Mouse (Mus musculus) neural tube, embryonic 14.5 days (tissue): Measurements from ENCODE around the gene Adarb2. TPM values are rescaled to one million over a fixed set of nuclear protein-coding genes. Genes with fewer than 3 reads are reported as not detected.
A peak's percentile ranks its signal among the peaks of the same experiment; 100 is the strongest.

Experiments used
- ATAC-seq: fragments of 200-750 bp; cut with Nextera tagmentation; 2 replicates; pipeline ENCODE4 v1.8.0; 2017; ENCODE audit warnings: low read depth, mild to moderate bottlenecking, moderate TSS enrichment, moderate library complexity
- H3K27ac ChIP-seq: fragments of 300-500 bp; sonication (generic); 2 replicates; pipeline ENCODE4 v1.5.1; 2014; ENCODE audit warnings: low read depth, mild to moderate bottlenecking, control low read depth, low read length, moderate library complexity, mixed read lengths
- H3K27me3 ChIP-seq: fragments of 300-500 bp; sonication (generic); 2 replicates; pipeline ENCODE4 v1.6.1; 2014; ENCODE audit warnings: low read length; ENCODE audit not compliant: control insufficient read depth, insufficient read depth
- H3K36me3 ChIP-seq: fragments of 300-500 bp; sonication (generic); 2 replicates; pipeline ENCODE4 v1.6.1; 2014; ENCODE audit warnings: low read length, mixed read lengths; ENCODE audit not compliant: control insufficient read depth, insufficient read depth
- H3K4me1 ChIP-seq: fragments of 300-500 bp; sonication (generic); 2 replicates; pipeline ENCODE4 v1.6.1; 2014; ENCODE audit warnings: low read length; ENCODE audit not compliant: control insufficient read depth, insufficient read depth
- H3K4me2 ChIP-seq: fragments of 300-500 bp; sonication (generic); 2 replicates; pipeline ENCODE4 v1.6.1; 2014; ENCODE audit warnings: mild to moderate bottlenecking, low read depth, low read length, control low read depth
- H3K4me3 ChIP-seq: fragments of 300-500 bp; sonication (generic); 2 replicates; pipeline ENCODE4 v1.5.1; 2014; ENCODE audit warnings: low read depth, low read length, control low read depth, mixed read lengths
- H3K9ac ChIP-seq: fragments of 300-500 bp; sonication (generic); replicated peaks from 2 replicates; pipeline ENCODE4 v1.6.1; 2014; ENCODE audit warnings: low read depth, mild to moderate bottlenecking, control low read depth, low read length, mixed read lengths
- H3K9me3 ChIP-seq: fragments of 300-500 bp; sonication (generic); 2 replicates; pipeline ENCODE4 v1.6.1; 2016; ENCODE audit warnings: low read length; ENCODE audit not compliant: control insufficient read depth
- WGBS: fragments of 180-500 bp; shearing (Covaris S2); extraction: QIAGEN DNeasy Blood & Tissue Kit; methylation state at CpG from one replicate; pipeline ENCODE4 v1.1.7; 2014; 5-methylcytosine and 5-hydroxymethylcytosine counted together
- polyA plus RNA-seq: library from polyadenylated mRNA; unstranded; fragments of >200 nt; fragmentation: Nextera tagmentation; extraction: Ambion mirVana; gene quantifications from 2 replicates; pipeline ENCODE4 v1.2.1, GENCODE M21; 2014

The Adarb2 gene
- polyA plus RNA-seq, 1 experiment from 2014 or later, result 36.7 TPM

- no peak overlapping the region for H3K27ac ChIP-seq
- H3K4me3 ChIP-seq, result no peak overlapping the region
- H3K36me3 ChIP-seq, result no peaks in the 10 kb centered on the region
- H3K27me3 ChIP-seq, result no peaks in the 10 kb centered on the region
- no peak overlapping the region for H3K4me2 ChIP-seq
- no peak for ATAC-seq
- H3K9ac ChIP-seq, result no peak overlapping the region
- H3K9me3 ChIP-seq, result no peaks in the 10 kb centered on the region
- H3K4me1 ChIP-seq, result no peaks in the 10 kb centered on the region
Observed at GRCm38 (mm10) chr13:8352952-8353351, 150.3 kb downstream of the Adarb2 start.

GRCm38 (mm10) chr13:8365523-8365922, 162.9 kb downstream of the Adarb2 start:
- no peak overlapping the region for H3K4me3 ChIP-seq
- H3K9ac ChIP-seq, result no peak overlapping the region
- H3K36me3 ChIP-seq, result no peaks in the 10 kb centered on the region
- no peaks in the 10 kb centered on the region for H3K27me3 ChIP-seq
- H3K9me3 ChIP-seq, result no peaks in the 10 kb centered on the region
- 76% methylated on average over 1 of the region's 1 CpGs for WGBS
- H3K4me2 ChIP-seq, result no peak overlapping the region
- H3K27ac ChIP-seq, result no peak overlapping the region
- H3K4me1 ChIP-seq, result peaks cover 4% of the 10 kb centered on the region; the same call in 1 of the 2 replicates
- ATAC-seq, result no peak

- no peak for ATAC-seq
- no peak overlapping the region for H3K4me3 ChIP-seq
- WGBS, result 92% methylated on average over 4 of the region's 4 CpGs
Observed at GRCm38 (mm10) chr13:8366087-8366486, 163.4 kb downstream of the Adarb2 start.

GRCm38 (mm10) chr13:8369868-8370387, 167.3 kb downstream of the Adarb2 start:
- Histone ChIP-seq H3K36me3 (no peaks in the 10 kb centered on the region), H3K4me3 (no peak overlapping the region), H3K27me3 (no peaks in the 10 kb centered on the region), H3K4me2 (no peak overlapping the region), H3K4me1 (peaks cover 4% of the 10 kb centered on the region; the same call in 1 of the 2 replicates), H3K27ac (no peak overlapping the region), H3K9ac (no peak overlapping the region), H3K9me3 (no peaks in the 10 kb centered on the region)
- peak; percentile 31; the same call in 1 of the 2 replicates for ATAC-seq
- 61% methylated on average over 7 of the region's 7 CpGs for WGBS

More at GRCm38 (mm10) chr13:8366087-8366486, 163.4 kb downstream of the Adarb2 start:
- H3K9ac ChIP-seq, result no peak overlapping the region
- no peaks in the 10 kb centered on the region for H3K9me3 ChIP-seq
- no peaks in the 10 kb centered on the region for H3K36me3 ChIP-seq
- H3K4me2 ChIP-seq, result no peak overlapping the region
- H3K4me1 ChIP-seq, result peaks cover 4% of the 10 kb centered on the region; the same call in 1 of the 2 replicates
- H3K27me3 ChIP-seq, result no peaks in the 10 kb centered on the region
- H3K27ac ChIP-seq, result no peak overlapping the region

- 56% methylated on average over 1 of the region's 1 CpGs for WGBS
- peak; percentile 17; the same call in 1 of the 2 replicates for ATAC-seq
- Histone ChIP-seq H3K9ac (no peak overlapping the region), H3K36me3 (no peaks in the 10 kb centered on the region), H3K9me3 (no peaks in the 10 kb centered on the region), H3K27me3 (no peaks in the 10 kb centered on the region), H3K27ac (no peak overlapping the region), H3K4me3 (no peak overlapping the region), H3K4me2 (no peak overlapping the region), H3K4me1 (no peaks in the 10 kb centered on the region)
Observed at GRCm38 (mm10) chr13:8388541-8388940, 185.9 kb downstream of the Adarb2 start.

GRCm38 (mm10) chr13:8400265-8401041, 197.8 kb downstream of the Adarb2 start:
- H3K9ac ChIP-seq, result no peak overlapping the region
- no peaks in the 10 kb centered on the region for H3K36me3 ChIP-seq
- H3K4me3 ChIP-seq, result no peak overlapping the region
- H3K27ac ChIP-seq, result no peak overlapping the region
- H3K9me3 ChIP-seq, result no peaks in the 10 kb centered on the region
- no peak for ATAC-seq
- H3K4me1 ChIP-seq, result no peaks in the 10 kb centered on the region
- no peak overlapping the region for H3K4me2 ChIP-seq
- no peaks in the 10 kb centered on the region for H3K27me3 ChIP-seq
- 80% methylated on average over 4 of the region's 4 CpGs for WGBS

GRCm38 (mm10) chr13:8402324-8402873, 199.7 kb downstream of the Adarb2 start:
- Histone ChIP-seq H3K27ac (no peak overlapping the region), H3K4me3 (no peak overlapping the region), H3K4me1 (no peaks in the 10 kb centered on the region), H3K9ac (no peak overlapping the region), H3K4me2 (no peak overlapping the region), H3K27me3 (no peaks in the 10 kb centered on the region), H3K9me3 (no peaks in the 10 kb centered on the region), H3K36me3 (no peaks in the 10 kb centered on the region)
- no peak for ATAC-seq
- 88% methylated on average over 3 of the region's 3 CpGs for WGBS

GRCm38 (mm10) chr13:8406020-8406419, 203.4 kb downstream of the Adarb2 start:
- no peaks in the 10 kb centered on the region for H3K27me3 ChIP-seq

More at GRCm38 (mm10) chr13:8406020-8406419, 203.4 kb downstream of the Adarb2 start:
- Histone ChIP-seq H3K4me2 (no peak overlapping the region), H3K27ac (no peak overlapping the region), H3K36me3 (no peaks in the 10 kb centered on the region), H3K9me3 (no peaks in the 10 kb centered on the region), H3K4me3 (no peak overlapping the region), H3K4me1 (no peaks in the 10 kb centered on the region), H3K9ac (no peak overlapping the region)
- ATAC-seq, result no peak
- WGBS, result 82% methylated on average over 6 of the region's 6 CpGs
